Mouse (Mus musculus): ENCODE results near the gene Rpl29.

GRCm38 (mm10) chr9:106452821-106453220, 23.6 kb downstream of the Rpl29 start:
- TF ChIP-seq CTCF (IDR thresholded peaks at IDR 0.05; ENCODE audit: low read depth, low read length) (no peak), POLR2A (IDR thresholded peaks at IDR 0.05; ENCODE audit: extremely low read depth, insufficient read depth, low read length) (no peak)

All from liver, adult 2 months (tissue).